Mouse (Mus musculus): ENCODE measurements around the gene Kcnh2. TPM values are rescaled to one million over a fixed set of nuclear protein-coding genes. Genes with fewer than 3 reads are reported as not detected.
A peak's percentile ranks its signal among the peaks of the same experiment; 100 is the strongest.

Kcnh2 gene
- total RNA-seq, 1 experiment from 2014 or later: not detected

DNA sequence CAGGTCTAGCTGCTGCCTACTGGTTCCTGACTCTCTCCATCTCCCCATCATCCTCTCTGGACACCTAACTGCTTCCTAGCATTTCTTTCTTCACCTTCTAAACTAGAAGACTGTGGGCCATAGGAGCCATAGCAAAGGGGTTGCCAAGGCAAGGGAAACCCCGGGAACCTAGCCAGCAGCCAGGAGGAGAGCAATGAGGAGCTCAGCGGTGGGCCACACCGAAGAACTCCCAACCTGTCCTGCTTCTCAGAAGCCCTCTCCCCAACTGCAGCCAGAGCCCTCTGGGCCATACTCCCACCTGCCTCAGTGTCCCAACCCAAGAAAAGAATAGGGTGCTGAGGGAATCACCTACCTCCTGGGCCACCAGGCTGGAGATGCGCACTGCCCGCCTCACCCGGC, 22.6 kb downstream of the Kcnh2 start:
- ATAC-seq (replicated peaks; ENCODE audit: insufficient number of reproducible peaks, low FRiP score, low TSS enrichment, poor library complexity, severe bottlenecking): no peak

DNA sequence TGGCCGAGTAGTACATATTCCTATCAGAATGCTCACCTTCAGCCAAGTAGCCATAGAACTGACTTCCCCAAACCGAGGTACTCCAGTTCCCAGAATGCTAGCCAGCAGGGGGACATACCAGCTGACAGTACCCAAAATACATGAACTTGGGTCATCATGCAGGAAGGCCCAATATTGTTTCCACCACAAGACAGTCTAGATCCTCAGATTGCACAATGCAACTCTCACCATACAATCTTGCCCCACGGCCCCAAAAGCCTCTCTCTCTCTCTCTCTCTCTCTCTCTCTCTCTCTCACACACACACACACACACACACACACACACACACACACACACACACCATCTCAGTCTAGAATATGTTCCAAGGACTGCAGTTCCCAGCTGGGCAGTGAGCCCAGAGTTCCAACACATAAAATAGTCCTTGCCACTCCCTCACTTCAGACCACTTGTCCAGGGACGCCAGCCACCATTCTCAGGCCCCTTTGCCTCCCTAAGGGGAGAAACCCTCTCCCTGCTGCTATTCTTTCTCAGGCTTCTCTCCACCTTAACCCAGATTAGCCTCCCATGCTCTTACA, 24.5 kb downstream of the Kcnh2 start:
- ATAC-seq (replicated peaks; ENCODE audit: insufficient number of reproducible peaks, low FRiP score, low TSS enrichment, poor library complexity, severe bottlenecking): no peak

DNA sequence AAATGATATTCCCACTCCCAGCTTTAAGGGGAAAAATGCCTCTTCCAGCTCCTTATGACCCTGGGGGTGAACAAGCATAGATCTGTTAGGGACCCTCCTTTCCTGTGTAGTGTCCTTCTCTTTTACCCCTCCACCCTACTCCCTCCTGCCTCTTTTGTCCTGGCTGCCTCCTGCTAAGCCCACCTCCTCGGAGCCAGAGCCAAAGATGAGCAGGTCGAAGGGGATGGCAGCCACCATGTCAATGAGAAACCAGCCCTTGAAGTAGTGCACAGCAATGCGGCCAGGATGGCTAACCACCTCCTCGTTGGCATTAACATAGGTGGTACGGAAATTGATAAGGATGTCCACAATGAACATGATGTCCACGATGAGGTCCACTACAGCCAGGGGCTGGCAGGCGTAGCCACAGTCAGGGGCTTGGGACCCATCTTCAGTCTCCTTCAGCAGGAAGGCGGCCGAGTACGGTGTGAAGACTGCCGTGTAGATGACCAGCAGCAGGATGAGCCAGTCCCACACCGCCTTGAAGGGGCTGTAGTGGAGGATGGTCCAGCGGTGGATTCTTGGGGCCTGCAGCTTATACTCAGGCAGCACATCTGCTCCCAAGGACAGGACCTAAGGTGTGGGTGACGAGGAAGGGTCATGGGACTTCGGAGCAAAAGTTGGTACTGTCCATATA, 25.1 kb downstream of the Kcnh2 start:
- ATAC-seq (replicated peaks; ENCODE audit: insufficient number of reproducible peaks, low FRiP score, low TSS enrichment, poor library complexity, severe bottlenecking): no peak

DNA sequence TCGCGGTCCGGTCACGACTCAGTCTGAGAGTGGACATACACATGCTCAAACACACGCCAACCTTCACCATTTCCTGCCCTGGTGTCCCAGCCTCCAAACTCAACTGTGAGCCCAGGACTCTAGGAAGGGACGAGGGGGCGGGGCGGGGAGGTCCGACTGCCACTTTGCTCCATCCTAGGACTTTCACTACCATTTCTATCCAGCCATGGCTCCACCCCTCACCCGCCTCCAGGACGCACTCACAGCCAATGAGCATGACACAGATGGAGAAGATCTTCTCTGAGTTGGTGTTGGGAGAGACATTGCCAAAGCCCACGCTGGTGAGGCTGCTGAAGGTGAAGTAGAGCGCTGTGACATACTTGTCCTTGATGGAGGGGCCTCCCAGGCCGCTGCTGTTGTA, 26.2 kb downstream of the Kcnh2 start:
- ATAC-seq (replicated peaks; ENCODE audit: insufficient number of reproducible peaks, low FRiP score, low TSS enrichment, poor library complexity, severe bottlenecking): no peak

DNA sequence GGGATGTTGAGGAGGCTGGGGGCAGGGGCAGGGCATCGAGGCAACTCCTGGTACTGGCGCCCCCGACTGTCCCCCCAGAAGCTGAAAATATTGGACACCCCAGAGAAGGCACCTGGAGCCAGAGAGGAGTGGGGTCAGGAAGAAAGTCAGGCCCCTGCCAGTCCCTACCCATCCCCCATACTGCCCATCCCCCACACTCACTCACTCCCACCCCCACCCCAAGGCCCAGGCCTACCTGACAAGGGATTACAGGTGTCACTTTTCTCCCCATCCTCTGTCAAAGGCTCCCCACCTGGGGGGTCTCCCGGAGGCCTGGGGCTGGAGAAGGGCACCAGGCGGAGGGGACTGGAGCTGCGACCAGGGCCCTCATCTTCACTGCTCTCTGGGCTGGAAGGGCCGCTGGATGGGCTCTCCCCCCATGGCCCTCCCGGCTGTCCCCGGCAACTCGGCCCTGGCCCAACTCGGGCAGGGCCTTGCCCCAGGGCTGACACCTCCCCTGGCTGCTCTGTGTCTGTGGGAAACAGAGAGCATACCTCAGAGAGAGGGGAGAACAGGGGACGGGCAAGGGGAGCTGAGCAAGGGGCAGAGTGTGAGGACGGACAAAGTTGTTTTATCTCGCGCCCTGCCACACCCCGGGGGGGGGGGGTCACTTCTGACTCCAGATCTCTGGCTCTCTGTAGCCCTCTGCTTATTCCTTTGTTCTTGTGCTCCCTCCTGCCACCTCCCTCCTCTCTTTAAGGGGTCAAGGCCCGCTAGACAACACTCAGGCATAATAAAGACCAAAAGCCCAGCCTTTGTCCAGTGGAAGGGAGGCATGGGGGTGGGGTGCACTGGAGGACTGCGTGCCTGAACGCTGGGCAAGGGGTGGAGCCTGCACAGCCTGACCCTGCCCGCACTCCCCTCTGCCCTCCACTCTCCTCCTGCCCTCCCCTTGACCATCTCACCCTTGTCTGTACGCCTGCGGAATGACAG, 29.4 kb downstream of the Kcnh2 start:
- no peak for ATAC-seq (replicated peaks; ENCODE audit: insufficient number of reproducible peaks, low FRiP score, low TSS enrichment, poor library complexity, severe bottlenecking)

DNA sequence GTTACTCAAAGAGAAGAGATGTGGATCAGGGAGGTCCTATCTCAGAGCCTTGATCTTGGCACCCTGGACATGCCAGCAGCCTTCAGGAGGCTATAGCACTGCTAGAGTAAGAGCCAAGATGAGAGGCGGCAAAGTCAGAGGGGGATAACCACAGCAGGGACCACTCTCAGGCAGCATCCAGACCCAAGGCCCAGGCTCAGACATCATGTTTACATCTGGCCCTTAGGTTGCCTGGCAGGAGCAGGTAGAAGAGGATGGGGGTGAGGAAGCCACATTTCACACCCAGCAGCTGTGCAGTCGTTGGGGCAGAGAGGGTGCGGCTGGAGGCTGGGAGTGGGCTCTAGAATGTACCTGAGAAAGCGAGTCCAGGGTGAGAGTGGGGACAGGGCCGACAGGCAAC, 30.5 kb downstream of the Kcnh2 start:
- ATAC-seq (replicated peaks; ENCODE audit: insufficient number of reproducible peaks, low FRiP score, low TSS enrichment, poor library complexity, severe bottlenecking): no peak

DNA sequence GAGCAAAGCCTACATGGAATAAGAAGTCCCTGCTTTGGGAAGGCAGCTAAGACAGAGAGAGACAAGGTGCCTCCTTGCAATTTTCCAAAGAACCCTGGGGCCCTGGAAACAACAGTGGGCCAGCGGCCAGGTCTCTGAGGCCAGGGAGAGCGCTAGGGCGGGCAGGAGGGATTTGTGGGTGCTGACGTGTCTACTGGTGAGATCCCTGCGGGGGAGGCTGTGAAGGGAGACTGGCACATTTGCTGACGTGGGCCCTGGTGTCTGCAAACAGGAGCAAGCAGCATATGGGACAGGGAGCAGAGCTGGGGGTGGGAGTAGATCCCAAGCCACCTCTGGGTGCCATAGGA, 31.0 kb downstream of the Kcnh2 start:
- no peak for ATAC-seq (replicated peaks; ENCODE audit: insufficient number of reproducible peaks, low FRiP score, low TSS enrichment, poor library complexity, severe bottlenecking)

DNA sequence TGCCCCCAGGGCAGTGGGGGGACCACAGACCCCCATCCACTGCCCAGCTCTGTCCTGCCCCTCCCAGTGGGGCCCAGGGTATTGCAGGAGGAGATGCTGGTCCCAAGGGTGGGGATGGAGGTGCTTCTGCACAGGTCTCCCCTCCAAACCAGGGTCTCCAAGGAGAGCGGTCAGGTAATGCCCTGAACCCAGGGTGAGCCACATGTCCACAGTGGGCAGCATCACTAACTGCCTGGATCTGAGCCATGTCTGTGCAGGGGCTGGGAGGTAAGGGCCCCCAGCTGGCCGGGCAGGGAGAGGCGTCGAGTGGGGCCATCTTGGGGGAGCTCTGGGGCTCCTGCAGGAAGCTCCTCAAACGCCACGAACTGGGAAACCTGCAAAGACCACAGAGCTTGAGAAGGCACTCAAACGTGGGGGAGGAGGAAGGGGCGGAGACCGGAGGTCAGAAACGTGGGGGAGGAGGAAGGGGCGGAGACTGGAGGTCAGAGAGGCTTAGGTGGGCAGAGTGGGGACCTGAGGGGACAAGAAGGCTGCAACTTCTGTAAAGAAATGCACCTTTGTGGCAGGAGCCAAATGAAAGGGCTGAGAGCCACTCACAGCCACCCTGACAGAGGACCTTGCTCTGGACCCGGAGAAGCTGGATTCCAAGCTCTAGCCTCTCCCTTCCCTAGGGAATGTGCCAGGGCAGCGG, 31.5 kb downstream of the Kcnh2 start:
- ATAC-seq (replicated peaks; ENCODE audit: insufficient number of reproducible peaks, low FRiP score, low TSS enrichment, poor library complexity, severe bottlenecking): no peak

DNA sequence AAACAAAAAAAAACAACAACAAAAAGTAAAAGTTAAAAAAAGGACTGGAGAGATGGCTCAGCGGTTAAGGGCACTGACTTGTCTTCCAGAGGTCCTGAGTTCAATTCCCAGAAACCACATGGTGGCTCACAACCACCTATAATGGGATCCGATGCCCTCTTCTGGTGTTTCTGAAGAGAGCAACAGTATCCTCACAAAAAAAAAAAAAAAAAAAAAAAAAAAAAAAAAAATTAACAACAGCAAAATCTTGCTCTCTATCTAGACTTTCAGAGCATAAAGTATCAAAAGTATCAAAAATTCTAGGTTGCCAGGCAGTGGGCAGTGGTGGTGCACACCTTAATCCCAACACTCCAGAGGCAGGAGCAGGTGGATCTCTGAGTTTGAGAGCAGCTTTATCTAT, 42.2 kb downstream of the Kcnh2 start:
- no peak for ATAC-seq (replicated peaks; ENCODE audit: insufficient number of reproducible peaks, low FRiP score, low TSS enrichment, poor library complexity, severe bottlenecking)

DNA sequence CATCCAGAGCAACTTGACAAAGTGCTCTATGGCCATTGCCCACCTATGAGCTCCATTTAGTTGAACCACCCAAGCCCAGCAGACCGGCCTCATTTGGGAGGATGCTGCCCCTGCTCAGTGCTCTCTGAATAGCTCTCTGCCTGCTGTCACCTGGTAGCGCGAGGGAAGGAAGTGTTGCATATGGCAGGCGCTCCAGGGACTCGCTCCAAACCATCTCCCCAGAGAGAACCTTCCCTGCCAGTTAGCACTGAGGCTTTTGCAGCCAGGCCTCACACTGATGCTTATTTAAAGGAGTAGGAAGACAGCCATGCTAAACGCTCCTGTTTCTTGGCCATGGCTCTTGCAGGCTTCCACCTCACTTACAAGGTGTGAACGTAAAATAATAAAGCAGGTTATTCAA, 42.8 kb downstream of the Kcnh2 start:
- no peak for ATAC-seq (replicated peaks; ENCODE audit: insufficient number of reproducible peaks, low FRiP score, low TSS enrichment, poor library complexity, severe bottlenecking)

DNA sequence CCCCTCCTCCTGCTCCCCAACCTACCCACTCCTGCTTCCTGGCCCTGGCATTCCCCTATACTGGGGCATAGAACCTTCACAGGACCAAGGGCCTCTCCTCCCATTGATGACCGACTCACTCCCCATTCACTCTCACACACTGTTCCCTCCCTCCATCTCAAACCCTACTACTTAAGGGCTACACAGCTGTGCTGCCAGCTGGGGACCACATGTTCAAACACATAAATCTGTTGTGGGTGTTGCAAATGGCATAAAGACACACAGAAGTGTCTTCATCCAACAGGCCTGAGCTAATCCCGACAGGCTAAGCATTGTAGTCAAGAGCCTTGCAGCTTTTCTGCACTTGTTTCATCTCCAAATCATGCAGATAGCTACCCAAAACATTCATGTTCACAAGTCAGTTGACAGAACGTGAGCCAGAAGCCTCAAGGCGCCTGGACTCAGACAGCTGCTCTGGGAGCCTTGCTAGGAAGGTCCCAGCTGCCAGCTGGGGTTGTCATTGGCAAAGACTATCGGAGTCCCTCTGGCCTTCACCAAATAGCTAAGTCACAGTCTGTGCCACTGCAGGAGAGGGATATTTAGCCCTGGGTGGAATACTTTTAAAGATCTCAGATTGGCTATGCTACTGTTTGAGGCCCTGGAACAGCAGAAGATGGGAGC, 44.2 kb downstream of the Kcnh2 start:
- no peak for ATAC-seq (replicated peaks; ENCODE audit: insufficient number of reproducible peaks, low FRiP score, low TSS enrichment, poor library complexity, severe bottlenecking)

DNA sequence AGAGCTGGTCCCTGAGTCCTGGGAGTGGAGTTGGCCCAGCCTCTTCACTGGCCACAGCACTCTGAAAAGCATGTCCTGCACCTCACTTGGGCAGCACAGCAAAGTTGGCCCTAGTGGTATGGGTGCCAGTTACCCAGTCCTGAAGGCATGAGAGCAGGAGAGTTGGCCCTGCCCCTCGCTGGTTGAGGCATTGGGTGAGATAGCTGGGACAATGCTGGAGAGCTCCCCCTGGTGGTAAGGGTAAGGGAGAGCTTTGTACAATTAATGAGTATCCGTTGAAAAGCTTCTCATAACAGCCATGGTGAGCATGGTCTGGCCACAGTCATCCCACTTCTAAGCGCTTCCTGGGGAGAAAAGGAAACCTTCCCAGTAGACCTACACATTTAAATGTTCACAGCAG, 48.2 kb downstream of the Kcnh2 start:
- peak; percentile 76 for ATAC-seq (replicated peaks; ENCODE audit: insufficient number of reproducible peaks, low FRiP score, low TSS enrichment, poor library complexity, severe bottlenecking)

DNA sequence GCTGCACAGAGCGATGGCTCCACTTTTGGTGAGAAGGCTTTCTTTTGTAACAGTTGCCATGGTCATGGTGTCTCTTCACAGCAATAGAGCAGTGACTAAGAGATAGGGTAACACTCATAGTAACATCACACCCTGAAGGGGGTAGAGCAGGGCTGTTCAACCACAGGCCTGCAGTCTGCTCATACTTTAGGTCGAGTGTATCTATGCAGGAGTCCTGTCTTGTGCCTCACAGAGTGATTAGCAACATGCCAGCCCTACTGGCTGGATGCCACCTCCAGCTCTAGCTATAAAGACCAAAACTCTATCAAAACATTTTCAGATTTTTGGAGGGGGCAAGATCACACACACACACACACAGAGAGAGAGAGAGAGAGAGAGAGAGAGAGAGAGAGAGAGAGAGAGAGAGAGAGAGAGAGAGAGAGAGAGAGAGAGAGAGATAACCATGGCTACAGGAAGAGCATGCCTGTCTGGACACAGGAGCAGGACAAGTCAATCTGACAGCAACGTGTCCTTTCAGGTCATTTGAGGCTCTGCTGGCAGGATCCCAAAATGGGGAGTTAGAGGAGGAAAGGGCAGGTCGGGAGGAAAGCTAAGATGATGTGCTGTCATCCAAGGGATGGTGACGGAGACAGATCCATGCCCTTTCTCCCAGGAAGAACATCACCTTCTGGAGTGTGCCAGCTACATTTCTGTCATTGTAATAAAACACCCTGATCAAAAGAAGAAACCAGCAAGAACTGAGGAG, 51.4 kb downstream of the Kcnh2 start:
- ATAC-seq (replicated peaks; ENCODE audit: insufficient number of reproducible peaks, low FRiP score, low TSS enrichment, poor library complexity, severe bottlenecking): no peak

DNA sequence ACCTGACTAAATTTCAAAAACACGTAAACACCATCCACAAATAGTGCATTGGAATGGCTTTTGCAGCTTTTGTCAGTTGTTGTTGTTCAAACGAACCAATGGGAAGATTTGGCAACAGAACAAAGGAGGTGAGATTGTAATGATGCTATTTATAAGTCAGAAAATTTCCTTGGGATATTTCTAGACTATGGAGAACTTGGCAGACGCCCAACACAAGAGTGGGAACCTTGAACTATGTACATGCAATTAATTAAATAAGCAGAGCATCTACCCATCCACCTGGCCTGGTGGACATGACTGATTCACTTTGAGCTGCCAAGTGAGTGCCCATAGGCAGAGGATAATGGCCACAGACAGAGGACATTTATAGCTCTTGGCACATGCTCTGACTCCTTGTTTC, 59.5 kb downstream of the Kcnh2 start:
- ATAC-seq (replicated peaks; ENCODE audit: insufficient number of reproducible peaks, low FRiP score, low TSS enrichment, poor library complexity, severe bottlenecking): no peak

DNA sequence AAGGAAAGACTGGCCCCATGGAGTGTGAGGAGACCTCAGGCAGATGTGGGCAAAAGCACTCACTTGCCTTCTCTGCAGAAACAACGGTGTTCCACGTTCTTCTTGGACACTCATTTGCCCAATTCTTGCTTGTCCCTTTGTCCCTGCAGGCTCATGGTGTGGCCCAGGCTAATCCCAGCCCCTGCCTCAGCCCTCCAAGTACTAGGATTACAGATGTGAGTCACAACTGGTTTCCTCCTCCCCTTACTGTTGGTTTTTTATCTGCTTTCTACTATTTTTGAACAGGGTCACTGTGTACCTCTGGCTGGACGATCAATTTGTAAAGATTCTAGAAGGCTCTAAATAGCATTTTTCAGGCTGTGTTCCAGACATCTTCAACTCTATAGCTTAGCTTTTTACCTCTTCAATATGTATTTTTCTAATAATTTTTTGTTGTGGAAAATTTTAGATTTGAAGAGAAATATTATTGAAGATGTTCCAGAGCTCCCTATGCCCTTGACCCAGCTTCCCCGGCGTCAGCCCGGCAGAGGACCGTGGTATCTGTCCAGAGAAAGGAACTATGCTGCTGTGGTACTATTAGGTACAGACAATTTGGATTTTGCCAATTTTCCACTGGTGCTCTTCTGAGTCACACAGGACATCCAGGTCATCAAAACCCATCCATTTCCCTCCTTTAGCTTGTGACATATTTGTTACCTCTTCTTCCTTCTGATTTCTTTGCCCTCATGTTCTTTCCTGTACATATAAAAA, 65.0 kb downstream of the Kcnh2 start:
- no peak for ATAC-seq (replicated peaks; ENCODE audit: insufficient number of reproducible peaks, low FRiP score, low TSS enrichment, poor library complexity, severe bottlenecking)

DNA sequence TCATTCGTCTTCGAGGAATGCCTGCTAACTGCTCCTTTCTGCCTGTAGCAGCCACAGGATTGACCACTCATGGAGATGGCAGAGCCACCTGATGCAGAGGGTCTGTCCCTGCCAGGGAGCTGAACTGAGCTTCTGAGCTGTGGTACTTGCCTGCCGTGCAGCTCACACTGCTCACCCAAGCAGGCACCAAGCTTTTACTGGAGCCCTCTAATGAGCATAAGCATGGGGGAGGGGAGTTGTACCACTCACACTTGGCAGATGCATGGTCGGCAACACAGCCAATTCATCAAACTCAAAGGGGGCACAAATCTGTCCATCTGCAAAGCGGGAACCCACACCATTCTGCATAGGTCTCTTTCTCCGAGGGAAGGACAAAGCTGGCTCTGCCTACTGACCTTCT, 67.3 kb downstream of the Kcnh2 start:
- no peak for ATAC-seq (replicated peaks; ENCODE audit: insufficient number of reproducible peaks, low FRiP score, low TSS enrichment, poor library complexity, severe bottlenecking)

DNA sequence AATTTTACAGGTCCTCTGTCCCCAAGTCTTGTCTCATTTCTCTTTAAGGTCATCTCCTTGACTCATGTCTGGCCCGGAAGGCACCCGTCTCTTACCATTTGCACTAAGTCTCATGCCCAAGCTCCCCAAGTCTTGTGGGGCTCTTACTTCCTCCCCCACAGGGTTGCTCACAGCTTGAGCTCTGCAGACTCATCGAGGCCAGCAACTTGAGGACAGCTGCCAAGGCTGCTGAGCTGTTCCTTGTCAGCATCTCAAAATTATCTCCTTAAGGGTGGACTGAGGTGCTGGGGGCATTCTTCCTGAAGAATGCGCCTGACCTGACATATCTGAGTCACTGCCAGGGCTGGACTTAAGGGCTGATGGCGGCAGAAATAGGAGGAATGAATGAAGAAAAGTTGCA, 68.2 kb downstream of the Kcnh2 start:
- ATAC-seq (replicated peaks; ENCODE audit: insufficient number of reproducible peaks, low FRiP score, low TSS enrichment, poor library complexity, severe bottlenecking): no peak

DNA sequence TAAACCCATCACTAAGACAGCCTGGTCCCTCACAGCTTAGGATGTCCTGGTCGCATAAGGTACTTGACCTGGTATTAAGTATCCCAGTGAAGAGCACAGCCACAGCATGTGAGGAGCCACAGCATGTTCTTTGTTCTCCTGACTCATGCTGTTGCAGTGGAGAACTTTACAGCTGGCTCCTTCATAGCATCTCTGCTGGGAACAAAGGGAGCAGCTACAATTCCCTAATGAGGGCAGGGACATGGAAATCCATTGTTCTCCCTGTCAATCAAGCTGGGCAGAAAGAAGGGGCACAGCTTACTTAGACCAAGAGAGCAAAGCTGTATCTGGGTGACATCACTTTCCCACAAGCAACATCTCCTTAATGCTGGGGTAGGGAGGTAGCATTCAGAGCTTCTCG, 70.9 kb downstream of the Kcnh2 start:
- no peak for ATAC-seq (replicated peaks; ENCODE audit: insufficient number of reproducible peaks, low FRiP score, low TSS enrichment, poor library complexity, severe bottlenecking)

All from monocyte, adult 5-6 weeks (primary cell).